Mouse (Mus musculus) CD4-positive, CD25-positive, alpha-beta regulatory T cell, adult 2 months (primary cell): ENCODE results near the gene Ccdc71.
A peak's percentile ranks its signal among the peaks of the same experiment; 100 is the strongest.

Source experiments
- DNase-seq: peaks from one replicate; pipeline ENCODE4 v3.0.0-alpha.2; 2012; ENCODE audit warnings: low read depth, low spot score

Ccdc71 gene

DNA sequence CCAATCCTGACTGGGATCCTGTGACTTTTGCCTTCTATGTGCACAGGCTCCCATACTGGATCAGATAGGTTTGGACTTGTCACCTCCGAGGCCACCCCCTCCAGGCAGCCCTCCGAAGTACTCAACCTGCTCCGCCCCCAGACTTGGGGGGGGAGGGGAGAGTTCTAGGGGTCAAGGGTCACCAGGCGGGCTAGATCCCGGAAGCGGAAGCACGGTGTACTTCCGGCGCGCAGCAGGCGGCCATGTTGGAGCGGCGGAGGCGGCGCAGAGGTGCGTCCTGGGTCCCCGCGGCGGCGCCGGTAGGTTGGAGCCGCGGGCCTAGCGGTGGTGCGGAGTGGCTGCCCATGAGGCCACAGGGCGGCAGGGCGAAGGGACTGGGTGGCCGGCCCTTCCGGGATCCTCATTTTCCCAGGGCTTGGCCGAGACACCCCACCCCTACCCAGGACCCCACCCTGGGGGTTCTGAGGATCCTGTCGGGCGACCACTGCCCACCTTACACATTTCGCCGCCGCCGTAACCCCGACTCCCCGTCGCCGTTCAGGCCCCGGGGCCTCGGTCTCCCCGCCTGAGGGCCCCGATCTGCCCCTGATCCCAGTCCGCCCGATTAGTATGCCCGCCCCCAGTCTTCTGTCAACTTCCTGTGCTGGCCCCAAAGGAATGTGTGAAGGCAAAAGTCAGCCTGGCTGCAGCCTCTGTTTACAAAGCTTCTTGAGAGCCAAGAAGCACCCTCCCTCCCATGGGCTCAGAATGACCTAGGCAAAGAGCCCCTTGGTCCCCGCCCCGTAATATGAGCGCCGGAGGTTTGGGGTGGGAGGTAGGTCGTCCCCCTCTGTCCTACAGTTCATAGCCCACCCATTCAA is at the start of gene Ccdc71:
Gene Ccdc71, plus strand, starts transcription at position 209 of the 860 bp plus-strand sequence.
- peak; percentile 92 for DNase-seq

DNA sequence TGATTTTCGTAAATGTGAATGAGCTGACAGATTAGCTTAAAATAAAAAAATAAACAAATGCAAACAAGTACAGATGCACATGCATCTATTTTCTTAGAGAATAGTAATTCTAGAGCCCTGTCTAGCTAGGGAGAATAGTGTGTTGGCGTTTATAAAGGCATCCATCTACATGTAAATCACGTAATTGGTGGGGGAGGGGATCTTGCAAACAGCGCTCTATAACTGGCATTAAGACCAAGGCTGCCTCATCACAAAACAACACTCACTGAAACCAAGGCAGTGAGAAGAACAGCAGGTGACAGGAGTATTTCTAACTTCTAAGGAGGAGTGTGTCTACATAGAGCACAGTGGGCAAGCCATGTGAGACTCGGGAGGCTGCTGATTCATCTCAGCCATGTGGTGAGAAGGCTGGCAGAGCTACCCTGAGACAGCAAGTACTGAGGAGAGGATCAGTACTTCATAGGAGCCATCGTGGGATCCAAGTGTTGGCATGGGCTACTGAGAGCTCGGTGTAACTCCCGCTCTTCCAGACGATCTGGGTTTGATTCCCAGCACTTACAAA is 48.9 kb upstream of the Ccdc71 start:
- DNase-seq, result no peak

DNA sequence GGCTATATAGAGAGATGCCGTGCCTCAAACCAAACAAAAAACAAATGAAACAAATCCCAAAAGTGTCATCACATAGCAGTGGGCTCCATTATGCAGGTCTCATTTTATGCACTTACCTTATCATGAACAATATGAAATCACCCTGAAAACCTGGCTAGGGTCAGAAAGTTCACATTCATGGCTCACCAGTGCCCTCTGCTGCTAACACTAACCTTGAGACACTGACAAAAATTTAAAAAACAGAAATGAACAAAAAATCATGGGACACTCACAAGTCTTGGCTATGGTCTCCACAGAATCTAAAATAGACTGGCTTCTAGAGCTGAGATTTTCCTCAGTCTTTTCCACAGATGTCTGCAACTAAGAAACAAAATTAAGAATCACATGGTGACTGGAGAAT is 48.1 kb upstream of the Ccdc71 start:
- peak; percentile 38 for DNase-seq

DNA sequence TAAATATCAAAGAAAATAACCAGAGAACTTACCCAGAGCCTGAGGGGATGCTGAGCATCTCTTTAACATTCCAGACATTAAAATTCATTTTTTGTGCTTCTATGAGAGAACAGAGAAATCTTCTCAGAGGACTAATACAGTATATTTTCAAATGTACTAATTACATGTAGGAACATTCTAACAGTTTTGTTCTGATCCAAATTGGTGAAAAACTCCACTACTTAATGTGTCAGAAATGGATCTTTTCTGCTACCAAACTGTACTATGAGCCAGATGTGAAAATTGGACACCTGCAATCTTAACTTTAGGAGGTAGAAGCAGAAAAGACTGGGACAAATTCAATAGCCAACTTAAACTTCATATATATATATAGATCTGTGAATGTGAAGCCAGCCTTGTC is 31.9 kb upstream of the Ccdc71 start, which contains the start of gene Ccdc36:
Gene Ccdc36, minus strand, starts transcription at position 101 of the 400 bp plus-strand sequence.
- no peak for DNase-seq

DNA sequence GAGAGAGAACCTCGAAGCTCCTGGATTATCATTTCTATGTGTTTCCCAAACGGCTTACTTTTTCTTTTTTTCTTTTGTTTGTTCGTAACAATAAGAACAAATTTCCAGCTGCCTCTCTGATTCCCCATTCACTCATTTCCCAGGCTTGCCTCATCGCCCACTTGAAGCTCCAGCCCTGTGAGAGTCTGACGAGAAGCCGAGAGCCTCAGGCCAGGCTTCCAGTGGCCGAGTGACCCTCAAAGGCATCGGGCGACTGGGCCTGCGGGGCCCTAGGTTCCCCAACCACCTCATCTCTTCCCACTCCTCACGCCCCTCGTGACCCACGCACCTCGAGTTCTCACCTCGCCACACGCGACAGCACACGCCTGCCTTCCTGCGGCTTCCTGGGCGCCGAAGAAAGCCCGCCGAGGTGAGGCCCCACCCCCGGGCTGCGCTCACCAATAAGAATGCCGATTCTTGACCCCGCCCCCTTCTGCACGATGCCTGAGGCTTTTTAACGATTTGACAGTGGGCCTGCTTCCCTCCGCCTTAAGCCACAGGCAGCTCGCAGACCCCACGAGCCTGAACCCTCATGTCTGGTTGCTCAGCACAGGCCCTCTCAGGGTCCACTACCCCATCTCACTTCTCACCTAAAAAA is 28.8 kb upstream of the Ccdc71 start:
- DNase-seq, result peak; percentile 26

DNA sequence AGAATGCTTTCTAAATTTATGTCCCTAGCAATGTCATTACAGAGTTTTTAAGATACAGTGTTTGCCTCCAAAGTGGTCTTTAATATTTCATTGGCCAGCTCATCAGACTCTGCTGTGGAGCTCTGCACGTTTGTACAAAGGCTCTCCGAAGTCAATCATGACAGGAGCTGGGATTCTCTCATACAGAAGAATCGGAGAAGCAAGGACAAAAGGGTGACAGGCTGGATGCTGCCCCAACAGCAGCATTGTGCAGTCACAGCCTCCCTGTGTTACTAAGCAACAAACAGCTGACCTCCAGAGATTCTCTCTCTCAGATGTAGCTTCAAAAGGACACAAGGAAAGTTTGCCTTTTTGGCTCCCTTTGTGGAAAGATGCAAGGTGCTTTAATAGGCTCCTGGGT is 24.1 kb upstream of the Ccdc71 start, which contains the start of gene BC048562:
Gene BC048562, plus strand, starts transcription at position 301 of the 400 bp plus-strand sequence.
- no peak for DNase-seq

DNA sequence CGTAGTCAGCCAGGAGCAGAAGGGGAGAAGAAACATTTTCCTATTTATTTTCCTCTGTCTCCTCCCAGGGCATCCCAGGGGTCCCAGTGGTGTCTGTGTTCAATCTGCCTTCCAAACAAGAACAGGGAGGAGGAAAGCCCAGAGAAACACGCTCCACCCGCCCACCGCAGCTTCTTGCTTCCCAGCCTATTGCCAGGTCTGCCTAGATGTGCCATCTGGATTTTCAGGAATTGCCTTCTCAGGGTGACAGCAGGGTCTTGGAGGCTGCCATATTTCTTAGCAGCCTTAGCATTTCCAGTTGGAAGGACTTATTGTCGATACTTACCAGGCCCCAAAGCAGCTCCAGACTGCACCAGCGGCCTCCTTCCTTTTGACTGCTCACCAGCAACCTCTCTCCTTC is 21.2 kb upstream of the Ccdc71 start:
- DNase-seq, result no peak

DNA sequence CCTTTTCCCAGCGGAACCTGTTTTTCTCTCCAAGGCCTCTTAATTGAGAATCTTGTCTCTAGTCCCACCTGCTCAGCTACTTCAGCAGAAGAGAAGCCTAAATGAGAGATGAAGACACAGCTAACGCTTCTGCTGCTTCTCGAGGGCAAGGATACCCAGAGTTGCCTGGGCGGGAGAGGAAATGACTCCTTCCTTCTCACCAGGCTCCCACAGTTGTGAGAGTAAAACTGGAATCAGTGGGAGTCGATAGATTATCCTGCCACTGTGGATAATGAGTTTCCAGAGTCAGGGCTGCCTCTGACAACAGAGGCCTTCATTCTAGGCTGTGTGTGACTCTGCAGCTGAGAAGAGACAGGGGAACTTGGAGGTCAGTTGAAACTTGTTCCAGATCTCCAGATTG is 19.8 kb upstream of the Ccdc71 start:
- DNase-seq, result no peak

DNA sequence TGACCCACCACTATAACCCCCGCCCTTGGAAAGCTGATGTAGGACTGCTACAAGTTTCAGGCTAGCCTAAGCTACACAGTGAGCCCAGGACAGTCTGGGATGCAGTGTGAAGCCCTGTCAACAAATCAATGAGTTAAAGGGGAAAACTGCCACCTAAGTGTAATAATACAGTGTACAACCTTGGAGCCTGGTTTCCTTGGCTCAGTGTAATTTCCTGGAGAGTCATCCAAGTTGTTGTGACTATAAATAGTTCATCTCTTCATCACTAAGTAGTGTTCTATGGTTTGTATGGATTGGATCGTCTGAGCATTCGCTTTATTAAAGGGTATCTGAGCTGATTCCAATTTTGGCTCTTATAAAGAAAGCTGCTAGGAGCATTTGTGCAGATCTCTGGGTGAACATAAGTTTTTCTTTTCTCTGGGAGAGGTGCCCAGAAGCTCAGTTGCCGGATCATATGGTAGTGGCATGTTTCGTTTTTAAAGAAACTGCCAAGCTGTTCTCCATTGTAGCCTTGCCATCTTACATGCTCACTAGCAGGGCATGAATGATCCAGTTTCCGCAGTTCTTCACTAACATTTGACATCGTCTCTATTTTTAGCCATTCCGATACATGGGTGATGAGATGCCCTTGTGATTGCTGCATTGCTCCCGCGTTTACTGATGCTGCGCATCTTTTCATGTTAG is 18.9 kb upstream of the Ccdc71 start:
- DNase-seq, result no peak

DNA sequence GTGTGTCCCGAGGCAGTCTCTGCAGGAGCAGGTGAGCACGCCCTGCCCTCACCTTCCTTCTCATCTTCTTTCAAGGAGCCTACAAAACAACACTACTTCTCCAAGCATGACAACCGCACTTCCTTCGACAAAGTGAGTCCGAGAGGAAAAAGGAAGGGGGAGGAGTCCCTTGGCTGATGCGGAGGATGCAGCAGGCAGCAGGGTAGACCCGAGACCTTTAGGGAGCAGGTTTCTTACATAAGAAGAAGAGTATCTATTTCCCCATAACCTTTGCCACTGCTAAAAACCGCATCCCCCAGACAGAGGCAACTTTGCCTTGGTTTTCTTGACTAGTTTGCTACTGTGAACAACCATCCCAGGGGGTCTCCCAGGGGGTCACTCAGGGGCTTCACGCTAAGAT is 15.2 kb upstream of the Ccdc71 start:
- DNase-seq, result peak; percentile 35

DNA sequence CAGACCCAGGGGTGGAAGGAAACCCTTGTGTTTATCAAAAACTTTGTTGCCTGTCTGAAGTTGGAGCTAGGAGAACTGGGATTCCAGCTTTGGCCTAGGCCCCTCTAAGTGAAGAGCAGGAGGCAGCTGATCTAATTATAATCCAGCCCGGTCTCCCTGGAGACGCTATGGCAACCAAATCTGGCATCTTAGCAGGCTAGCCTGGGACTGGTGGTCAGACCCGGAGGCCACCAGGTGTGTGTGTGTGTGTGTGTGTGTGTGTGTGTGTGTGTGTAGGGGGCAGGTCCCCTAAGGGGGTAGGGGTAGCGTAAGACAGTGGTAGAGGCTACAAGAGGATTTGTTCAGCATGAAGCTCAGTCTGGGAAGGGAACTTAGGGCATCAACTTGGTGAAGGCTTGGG is 10.5 kb upstream of the Ccdc71 start:
- no peak for DNase-seq

DNA sequence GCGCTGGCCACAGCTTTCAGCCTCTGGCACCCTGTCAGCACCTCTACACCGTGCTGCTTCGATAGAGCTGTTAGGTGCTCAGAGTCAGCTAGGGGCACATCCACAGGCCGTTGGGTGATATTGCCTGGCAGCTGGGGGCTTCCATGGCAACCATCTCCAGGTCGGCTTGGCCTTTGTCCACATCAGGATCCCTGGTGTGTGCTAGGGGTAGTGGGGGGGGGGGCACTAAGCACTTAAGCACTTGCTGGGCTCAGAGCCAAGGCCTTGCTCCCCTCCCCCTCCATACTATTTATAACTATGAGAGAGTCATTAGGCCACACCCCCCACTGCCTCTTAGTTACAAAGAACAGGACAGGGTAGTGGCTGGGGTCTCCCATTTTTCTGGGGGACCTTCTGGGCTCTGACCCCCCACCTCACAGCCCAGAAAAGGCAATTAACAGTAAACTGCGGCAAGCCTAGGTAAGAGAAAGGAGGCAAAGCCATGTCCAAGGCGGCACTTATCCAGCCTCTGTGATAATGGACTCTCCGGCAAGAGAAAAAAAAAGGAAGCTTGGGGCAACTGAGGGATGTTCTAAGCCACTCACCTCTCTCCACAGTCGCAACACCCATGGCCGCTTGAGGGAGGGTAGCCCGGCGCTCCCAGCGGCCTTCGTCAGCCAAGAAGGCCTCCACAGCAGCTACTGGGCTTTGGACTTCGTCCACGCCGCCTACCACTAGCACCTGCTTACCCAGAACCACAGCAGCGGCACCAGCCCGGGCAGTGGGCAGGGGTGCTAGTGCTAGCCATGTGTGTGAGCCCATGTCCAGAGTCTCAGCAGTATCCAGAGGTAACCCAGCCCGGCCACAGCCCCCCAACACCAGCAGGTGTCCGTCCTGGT is 9.8 kb upstream of the Ccdc71 start:
- DNase-seq, result no peak

DNA sequence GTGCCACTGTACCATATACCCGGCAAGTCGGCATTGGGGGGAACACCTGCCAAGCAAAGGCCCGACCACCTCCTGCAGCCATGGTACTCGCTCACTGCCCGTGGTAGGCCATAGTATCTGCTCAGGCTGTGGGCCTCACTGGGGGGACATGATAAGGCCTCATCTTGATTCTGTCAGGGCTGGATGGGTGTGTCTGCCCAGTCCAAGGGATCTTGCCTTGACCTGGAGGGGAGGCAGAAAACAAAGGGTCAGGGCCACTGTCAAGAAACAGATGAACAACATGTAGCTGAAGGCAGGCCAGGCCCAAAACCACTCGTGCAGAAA is 9.2 kb upstream of the Ccdc71 start:
- no peak for DNase-seq

DNA sequence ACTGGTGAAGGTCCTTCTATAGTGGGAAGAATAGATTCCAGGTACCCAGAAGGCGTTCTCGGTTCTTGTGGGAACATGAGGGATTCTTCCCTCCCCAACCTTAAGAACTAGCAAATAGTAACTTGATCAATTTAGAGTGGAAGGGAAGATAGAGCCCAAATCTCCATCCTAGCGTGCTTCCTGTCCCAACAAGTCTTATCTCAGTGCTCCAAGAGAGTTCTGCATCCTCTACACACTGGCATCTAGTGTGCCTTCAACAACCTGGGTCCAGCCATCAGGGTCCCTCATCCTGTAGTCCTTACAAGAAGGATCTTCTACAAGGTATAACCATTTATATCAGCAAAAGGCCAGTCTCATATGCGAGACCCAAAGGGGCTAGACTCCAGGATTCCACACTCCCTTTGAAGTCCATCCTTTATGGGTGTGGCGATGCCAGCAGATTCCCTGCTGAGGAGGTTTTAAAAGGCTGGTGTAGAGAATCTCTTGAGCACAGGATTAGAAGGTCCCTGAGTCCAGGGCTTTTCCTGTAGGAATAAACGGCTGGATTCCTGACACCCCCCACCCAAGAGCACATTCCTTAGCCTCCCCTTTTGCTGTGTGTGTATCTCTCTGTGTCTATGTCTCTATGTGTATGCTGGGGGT is 8.7 kb upstream of the Ccdc71 start:
- no peak for DNase-seq

DNA sequence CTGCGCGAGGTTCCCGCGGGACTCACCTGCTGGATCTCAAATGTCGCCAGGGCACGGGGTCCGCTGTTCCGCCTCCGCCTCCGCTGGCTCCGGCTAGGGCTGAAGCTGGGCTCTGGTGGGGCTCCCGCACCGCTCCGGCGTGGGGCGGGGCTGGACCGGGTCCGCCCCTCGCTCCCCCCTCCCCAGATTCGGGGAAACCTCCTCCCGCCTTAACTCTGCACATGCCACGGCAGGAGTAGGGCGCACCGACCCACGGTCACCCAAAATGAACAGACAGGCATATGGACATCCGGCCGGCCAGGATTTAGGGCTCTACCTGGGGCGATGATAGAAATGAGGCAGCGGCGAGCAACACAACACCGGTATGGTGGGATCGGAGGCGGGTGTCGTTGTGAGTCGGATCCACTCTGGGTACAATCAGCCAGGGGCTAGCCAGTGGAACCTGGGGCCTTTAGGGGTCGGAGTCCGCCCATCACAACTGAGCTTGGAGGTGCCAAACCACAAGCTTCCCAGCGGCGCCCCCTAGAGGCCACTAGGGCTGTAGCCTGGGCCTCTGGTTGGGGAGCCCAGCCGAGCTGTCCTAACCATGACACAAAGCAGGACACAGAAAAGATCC is 7.9 kb upstream of the Ccdc71 start:
- DNase-seq, result peak; percentile 90

DNA sequence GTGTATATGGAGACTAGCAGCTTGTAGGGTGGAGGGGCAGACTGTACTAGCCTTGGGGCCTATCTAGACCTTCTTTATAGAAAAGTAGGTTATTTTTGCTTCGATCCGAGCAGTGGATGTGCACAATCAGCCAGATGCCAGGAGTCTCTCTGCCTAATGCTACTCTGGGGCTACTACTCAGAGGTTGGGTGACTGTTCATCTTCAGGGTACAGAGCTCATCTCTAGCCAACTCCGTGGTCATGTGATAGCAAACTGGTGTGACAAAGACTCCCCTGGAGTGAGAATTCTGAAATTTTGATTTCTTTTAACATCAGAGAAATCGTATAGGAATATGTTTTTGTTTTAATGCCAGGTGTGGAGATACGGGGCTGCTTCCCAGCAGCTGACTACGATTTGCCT is 7.4 kb upstream of the Ccdc71 start:
- no peak for DNase-seq

DNA sequence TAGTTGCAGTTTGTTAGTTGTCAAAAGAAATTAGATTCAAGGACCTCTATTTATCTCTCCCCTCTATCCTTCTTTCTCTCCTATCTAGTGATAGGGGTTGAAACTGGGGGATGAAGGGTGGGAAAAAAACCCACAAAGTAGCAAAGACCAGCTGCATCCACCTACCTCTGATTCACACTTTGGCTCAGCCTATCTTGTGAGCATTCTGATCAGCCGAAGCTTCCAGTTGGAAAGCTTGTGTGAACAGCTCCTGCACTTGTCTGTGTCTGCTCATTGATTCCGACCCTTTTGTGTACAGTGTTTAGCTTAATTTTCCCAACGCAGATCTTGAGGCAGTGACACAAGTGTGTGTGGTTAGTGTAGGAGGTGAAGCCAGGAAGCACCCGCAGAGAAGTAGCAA is 6.9 kb upstream of the Ccdc71 start:
- DNase-seq, result no peak

DNA sequence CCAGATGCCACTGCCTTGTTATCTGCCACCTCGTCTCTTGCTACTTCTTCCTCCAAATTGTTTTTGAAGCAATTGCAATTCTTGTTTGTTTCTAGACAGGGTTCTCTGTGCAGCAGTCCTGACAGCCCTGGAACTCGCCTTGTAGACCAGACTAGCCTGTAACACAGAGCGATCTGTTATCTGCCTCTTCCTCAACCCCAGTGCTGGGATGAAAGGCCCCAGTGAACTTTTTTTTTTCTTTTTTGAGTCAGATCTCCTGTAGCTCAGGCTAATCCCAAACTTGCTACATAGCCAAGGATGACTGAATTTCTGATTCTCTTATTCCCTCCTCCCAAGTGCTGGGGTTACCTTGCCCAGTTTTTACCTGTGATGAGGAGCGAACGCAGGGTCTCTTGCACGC is 5.9 kb upstream of the Ccdc71 start:
- no peak for DNase-seq

DNA sequence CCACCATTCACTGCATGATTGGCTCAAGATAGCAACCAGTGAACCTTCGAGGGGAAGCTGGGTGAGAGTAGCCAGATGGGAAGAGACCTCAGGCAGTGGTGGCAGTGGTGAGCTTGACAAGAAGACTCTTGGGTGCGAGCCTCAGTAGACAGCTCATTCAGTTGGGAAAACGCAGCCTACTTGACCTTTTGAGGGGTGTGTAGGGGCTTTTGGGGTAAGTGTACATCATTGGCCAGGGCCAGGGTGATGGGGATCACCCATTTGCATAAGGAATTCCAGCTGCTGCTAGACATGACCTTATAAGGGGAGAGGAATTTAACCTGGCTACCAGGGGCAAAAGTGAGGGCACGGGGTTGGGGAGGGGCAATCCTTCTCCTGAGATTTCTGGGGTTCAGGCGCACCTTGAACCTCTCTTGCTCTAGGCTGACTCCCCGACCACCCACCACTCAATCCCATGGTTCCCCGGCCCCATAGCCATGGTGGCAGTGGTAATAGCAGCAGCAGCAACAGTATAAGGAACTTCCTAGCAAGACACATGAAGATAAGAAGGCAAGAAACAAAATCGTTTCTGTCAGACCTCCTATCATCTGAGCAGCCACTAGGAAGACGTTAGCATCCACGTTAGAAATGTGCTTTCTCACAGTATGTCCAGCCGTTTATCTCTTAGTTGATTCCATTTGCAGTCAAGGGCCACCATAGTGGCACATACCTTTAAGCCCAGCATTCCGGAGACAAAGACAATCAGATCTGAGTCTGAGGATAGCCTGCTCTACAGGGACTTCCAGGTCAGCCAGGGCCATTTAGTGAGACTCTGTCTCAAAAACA is 4.4 kb upstream of the Ccdc71 start:
- DNase-seq, result no peak
